Mouse (Mus musculus) neural tube, embryonic 14.5 days (tissue): Measurements from ENCODE around the gene 4930467E23Rik. TPM values are rescaled to one million over a fixed set of nuclear protein-coding genes. Genes with fewer than 3 reads are reported as not detected.
A peak's percentile ranks its signal among the peaks of the same experiment; 100 is the strongest.
"Not testable (repeated sequence)": the region's sequence is repeated elsewhere in the genome, so short reads cannot be mapped to it uniquely, and the experiment has no call there.

Source experiments
- ATAC-seq: fragments of 200-750 bp; cut with Nextera tagmentation; 2 replicates; pipeline ENCODE4 v1.8.0; 2017; ENCODE audit warnings: low read depth, mild to moderate bottlenecking, moderate TSS enrichment, moderate library complexity
- H3K27ac ChIP-seq: fragments of 300-500 bp; sonication (generic); 2 replicates; pipeline ENCODE4 v1.5.1; 2014; ENCODE audit warnings: low read depth, mild to moderate bottlenecking, control low read depth, low read length, moderate library complexity, mixed read lengths
- H3K27me3 ChIP-seq: fragments of 300-500 bp; sonication (generic); 2 replicates; pipeline ENCODE4 v1.6.1; 2014; ENCODE audit warnings: low read length; ENCODE audit not compliant: control insufficient read depth, insufficient read depth
- H3K36me3 ChIP-seq: fragments of 300-500 bp; sonication (generic); 2 replicates; pipeline ENCODE4 v1.6.1; 2014; ENCODE audit warnings: low read length, mixed read lengths; ENCODE audit not compliant: control insufficient read depth, insufficient read depth
- H3K4me1 ChIP-seq: fragments of 300-500 bp; sonication (generic); 2 replicates; pipeline ENCODE4 v1.6.1; 2014; ENCODE audit warnings: low read length; ENCODE audit not compliant: control insufficient read depth, insufficient read depth
- H3K4me2 ChIP-seq: fragments of 300-500 bp; sonication (generic); 2 replicates; pipeline ENCODE4 v1.6.1; 2014; ENCODE audit warnings: mild to moderate bottlenecking, low read depth, low read length, control low read depth
- H3K4me3 ChIP-seq: fragments of 300-500 bp; sonication (generic); 2 replicates; pipeline ENCODE4 v1.5.1; 2014; ENCODE audit warnings: low read depth, low read length, control low read depth, mixed read lengths
- H3K9ac ChIP-seq: fragments of 300-500 bp; sonication (generic); replicated peaks from 2 replicates; pipeline ENCODE4 v1.6.1; 2014; ENCODE audit warnings: low read depth, mild to moderate bottlenecking, control low read depth, low read length, mixed read lengths
- H3K9me3 ChIP-seq: fragments of 300-500 bp; sonication (generic); 2 replicates; pipeline ENCODE4 v1.6.1; 2016; ENCODE audit warnings: low read length; ENCODE audit not compliant: control insufficient read depth
- WGBS: fragments of 180-500 bp; shearing (Covaris S2); extraction: QIAGEN DNeasy Blood & Tissue Kit; methylation state at CpG from one replicate; pipeline ENCODE4 v1.1.7; 2014; 5-methylcytosine and 5-hydroxymethylcytosine counted together
- polyA plus RNA-seq: library from polyadenylated mRNA; unstranded; fragments of >200 nt; fragmentation: Nextera tagmentation; extraction: Ambion mirVana; gene quantifications from 2 replicates; pipeline ENCODE4 v1.2.1, GENCODE M21; 2014

The 4930467E23Rik gene
- polyA plus RNA-seq, 1 experiment from 2014 or later, result not detected

DNA sequence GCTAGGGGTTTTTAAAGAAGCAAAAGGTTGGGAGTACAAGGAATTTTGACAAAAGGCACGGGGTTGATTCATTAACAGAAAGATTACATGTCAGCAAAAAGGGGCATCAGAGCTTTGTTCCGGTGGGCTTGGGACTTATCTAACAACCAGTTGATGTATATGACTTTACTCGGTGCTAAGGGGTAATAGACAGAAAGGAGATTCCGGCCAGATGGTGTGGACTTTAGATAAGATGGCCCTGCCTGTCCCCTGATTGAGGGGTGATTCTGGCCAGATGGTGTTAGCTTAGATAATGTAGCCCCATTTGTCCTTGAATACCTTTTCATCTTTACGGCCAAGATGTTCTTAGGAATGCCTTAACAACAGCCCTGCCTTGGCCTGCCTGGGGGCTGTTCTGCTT, 54.5 kb downstream of the 4930467E23Rik start:
- H3K27me3 ChIP-seq, H3K27ac ChIP-seq, ATAC-seq, H3K9ac ChIP-seq, H3K4me1 ChIP-seq, H3K9me3 ChIP-seq, H3K36me3 ChIP-seq, H3K4me3 ChIP-seq, H3K4me2 ChIP-seq: not testable (repeated sequence)
- no CpG with 5 or more reads among the region's 5 CpGs for WGBS

DNA sequence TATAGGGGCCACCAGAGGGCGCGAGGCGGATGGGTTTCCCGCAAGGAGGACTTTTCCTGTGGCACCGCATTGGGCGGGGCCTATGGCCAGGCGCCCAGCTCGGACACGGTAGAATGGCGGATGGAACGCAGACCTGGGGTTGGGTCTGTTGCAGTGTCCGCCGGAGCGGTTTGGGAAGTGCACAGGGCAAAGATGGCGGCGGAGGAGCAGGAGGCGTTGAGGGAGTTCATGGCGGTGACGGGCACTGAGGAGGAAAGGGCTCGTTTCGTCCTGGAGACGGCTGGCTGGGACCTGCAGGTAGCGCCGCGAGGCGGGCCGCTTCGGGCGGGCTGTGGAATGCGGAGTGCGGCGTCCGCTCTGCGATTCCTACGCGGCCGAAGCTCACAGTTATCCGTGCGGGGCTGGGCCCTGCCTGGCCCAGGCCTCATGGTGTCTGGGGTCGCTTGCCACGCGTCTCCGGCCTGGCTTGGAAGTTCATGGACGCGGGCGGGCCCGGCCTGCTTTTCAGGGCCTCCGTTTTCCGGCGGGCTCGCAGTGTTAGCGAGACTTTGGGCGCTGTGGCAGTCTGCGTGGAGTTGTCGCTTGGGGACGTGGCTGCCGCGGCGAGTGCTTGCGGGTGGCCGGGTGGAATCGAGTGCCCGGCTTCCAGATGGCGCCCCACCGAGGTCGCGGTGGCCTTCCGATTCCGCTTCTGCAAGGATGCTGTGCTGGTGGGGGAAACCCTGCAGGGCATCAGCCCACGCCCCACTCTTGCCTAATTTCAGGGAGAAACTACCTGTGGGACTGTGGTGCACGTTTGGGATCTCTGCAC, 55.4 kb downstream of the 4930467E23Rik start:
- 16% methylated on average over 63 of the region's 71 CpGs for whole genome bisulfite sequencing
- peak overlapping the region; percentile 39 for H3K4me2 ChIP-seq
- peak overlapping the region; percentile 79 for H3K27ac ChIP-seq
- H3K9ac ChIP-seq, result peak overlapping the region; percentile 78
- H3K27me3 ChIP-seq, H3K9me3 ChIP-seq, H3K36me3 ChIP-seq, H3K4me1 ChIP-seq: not testable (repeated sequence)
- H3K4me3 ChIP-seq, result peak overlapping the region; percentile 59
- ATAC-seq, result peak; percentile 100

DNA sequence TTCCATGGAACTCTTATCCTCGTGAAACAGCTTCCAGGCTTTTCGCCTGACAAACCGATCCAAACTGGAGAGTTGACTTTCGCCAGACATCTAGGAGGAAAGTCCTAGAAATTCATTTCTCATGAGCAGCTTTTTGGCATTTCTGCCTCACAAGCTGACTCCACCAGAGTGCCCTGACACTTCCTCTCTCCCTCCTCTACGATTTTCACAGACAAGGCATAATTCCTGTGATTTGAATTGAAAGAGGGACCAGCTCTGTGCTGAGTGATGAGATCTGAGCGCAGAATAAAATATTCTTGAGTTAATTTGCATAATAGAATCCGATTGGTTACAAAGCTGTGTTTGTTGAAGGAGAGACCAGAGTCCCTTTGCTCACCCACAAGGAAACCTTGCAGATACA, 63.3 kb downstream of the 4930467E23Rik start:
- WGBS, result 85% methylated on average over 7 of the region's 7 CpGs
- H3K9ac ChIP-seq, H3K27me3 ChIP-seq, H3K4me3 ChIP-seq, H3K4me1 ChIP-seq, H3K36me3 ChIP-seq, H3K9me3 ChIP-seq, H3K4me2 ChIP-seq, ATAC-seq, H3K27ac ChIP-seq: not testable (repeated sequence)

Other genes with a start within 250 kb of the 4930467E23Rik start
- gene Defb7, start 234.5 kb upstream of the 4930467E23Rik start, polyA plus RNA-seq, result not detected in 2 replicates
- 0.13 TPM in 1 of 2 replicates, not detected in the other for gene Gm31371, start 173.8 kb downstream of the 4930467E23Rik start, polyA plus RNA-seq